Mouse (Mus musculus) embryonic facial prominence, embryonic 11.5 days (tissue): Measurements from ENCODE around the gene Ube2dnl2. TPM values are rescaled to one million over a fixed set of nuclear protein-coding genes. Genes with fewer than 3 reads are reported as not detected.

ENCODE experiments used
- ATAC-seq: fragments of 200-750 bp; cut with Nextera tagmentation; replicated peaks from 2 replicates; pipeline ENCODE4 v1.8.0; 2017; ENCODE audit warnings: low read depth; ENCODE audit not compliant: insufficient number of reproducible peaks, low FRiP score, low TSS enrichment
- DNase-seq: peaks from one replicate; pipeline ENCODE4 v3.0.0-alpha.2; 2015; ENCODE audit warnings: low spot score
- H3K27ac ChIP-seq: fragments of 300-500 bp; sonication (generic); replicated peaks from 2 replicates; pipeline ENCODE4 v1.5.1; 2014; ENCODE audit warnings: mild to moderate bottlenecking, low read depth, low read length, control low read depth
- H3K27me3 ChIP-seq: fragments of 300-500 bp; sonication (generic); 2 replicates; pipeline ENCODE4 v1.6.1; 2014; ENCODE audit warnings: mild to moderate bottlenecking, low read length, moderate library complexity, mixed read lengths; ENCODE audit not compliant: control insufficient read depth, insufficient read depth
- H3K36me3 ChIP-seq: fragments of 300-500 bp; sonication (generic); replicated peaks from 2 replicates; pipeline ENCODE4 v1.6.1; 2014; ENCODE audit warnings: low read depth, mild to moderate bottlenecking, low read length, moderate library complexity, mixed read lengths; ENCODE audit not compliant: control insufficient read depth, insufficient read depth
- H3K4me1 ChIP-seq: fragments of 300-500 bp; sonication (generic); 2 replicates; pipeline ENCODE4 v1.6.1; 2014; ENCODE audit warnings: low read length, mixed read lengths; ENCODE audit not compliant: control insufficient read depth, insufficient read depth
- H3K4me2 ChIP-seq: fragments of 300-500 bp; sonication (generic); 2 replicates; pipeline ENCODE4 v1.6.1; 2014; ENCODE audit warnings: low read depth, mild to moderate bottlenecking, control low read depth, low read length, moderate library complexity
- H3K4me3 ChIP-seq: fragments of 300-500 bp; sonication (generic); 2 replicates; pipeline ENCODE4 v1.5.1; 2014; ENCODE audit warnings: low read depth, low read length, control low read depth
- H3K9ac ChIP-seq: fragments of 300-500 bp; sonication (generic); replicated peaks from 2 replicates; pipeline ENCODE4 v1.6.1; 2014; ENCODE audit warnings: mild to moderate bottlenecking, control low read depth, low read length
- H3K9me3 ChIP-seq: fragments of 300-500 bp; sonication (generic); replicated peaks from 2 replicates; pipeline ENCODE4 v1.6.1; 2016; ENCODE audit warnings: mild to moderate bottlenecking, low read length, inconsistent platforms, mixed read lengths; ENCODE audit not compliant: control insufficient read depth
- WGBS: fragments of 180-500 bp; shearing (Covaris S2); extraction: QIAGEN DNeasy Blood & Tissue Kit; methylation state at CpG from one replicate; pipeline ENCODE4 v1.1.7; 2014; 5-methylcytosine and 5-hydroxymethylcytosine counted together
- polyA plus RNA-seq: library from polyadenylated mRNA; unstranded; fragments of >200 nt; fragmentation: Nextera tagmentation; extraction: Ambion mirVana; gene quantifications from 2 replicates; pipeline ENCODE4 v1.2.1, GENCODE M21; 2014

Ube2dnl2 gene
- not detected in 2 replicates for polyA plus RNA-seq

DNA sequence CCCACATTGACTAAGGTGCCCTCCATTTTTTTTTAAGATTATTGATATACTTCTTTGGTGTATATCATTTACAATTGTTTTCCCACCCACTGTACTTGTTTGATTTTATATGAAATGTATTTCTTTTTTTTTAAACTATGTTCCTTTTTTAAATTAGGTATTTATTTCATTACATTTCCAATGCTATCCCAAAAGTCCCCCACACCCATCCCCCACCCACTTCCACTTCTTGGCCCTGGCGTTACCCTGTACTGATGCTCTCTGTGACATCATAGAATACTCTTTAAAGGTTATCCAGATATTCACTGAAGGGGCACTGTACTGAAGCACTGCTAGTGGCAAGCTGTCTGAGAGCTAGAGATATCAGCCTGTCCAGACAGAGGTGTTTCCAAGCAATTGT, at the start of gene Ube2dnl2:
TSS of gene Ube2dnl2 (plus strand) at position 301 of the 400 bp plus-strand sequence.
- H3K4me1 ChIP-seq = no peaks in the 10 kb centered on the region
- H3K36me3 ChIP-seq = no peaks in the 10 kb centered on the region
- WGBS = 81% methylated on average over 1 of the region's 1 CpGs
- no peak within 1 kb of the TSS for H3K4me2 ChIP-seq
- no peak for ATAC-seq
- no peaks in the 10 kb centered on the region for H3K27me3 ChIP-seq
- DNase-seq = no peak
- no peak within 1 kb of the TSS for H3K9ac ChIP-seq
- no peak within 1 kb of the TSS for H3K4me3 ChIP-seq
- H3K9me3 ChIP-seq = no peaks in the 10 kb centered on the region
- H3K27ac ChIP-seq = no peak within 1 kb of the TSS

- no peaks in the 10 kb centered on the region for H3K9me3 ChIP-seq
- no peak overlapping the region for H3K9ac ChIP-seq
- no peak overlapping the region for H3K4me3 ChIP-seq
- H3K4me2 ChIP-seq = no peak overlapping the region
- no peaks in the 10 kb centered on the region for H3K27me3 ChIP-seq
- no peaks in the 10 kb centered on the region for H3K4me1 ChIP-seq
- no peak for ATAC-seq
- DNase-seq = no peak
- H3K27ac ChIP-seq = no peak overlapping the region
- no peaks in the 10 kb centered on the region for H3K36me3 ChIP-seq
These were observed 11.9 kb upstream of the Ube2dnl2 start for GRCm38 (mm10) chrX:114895489-114895888.

DNA sequence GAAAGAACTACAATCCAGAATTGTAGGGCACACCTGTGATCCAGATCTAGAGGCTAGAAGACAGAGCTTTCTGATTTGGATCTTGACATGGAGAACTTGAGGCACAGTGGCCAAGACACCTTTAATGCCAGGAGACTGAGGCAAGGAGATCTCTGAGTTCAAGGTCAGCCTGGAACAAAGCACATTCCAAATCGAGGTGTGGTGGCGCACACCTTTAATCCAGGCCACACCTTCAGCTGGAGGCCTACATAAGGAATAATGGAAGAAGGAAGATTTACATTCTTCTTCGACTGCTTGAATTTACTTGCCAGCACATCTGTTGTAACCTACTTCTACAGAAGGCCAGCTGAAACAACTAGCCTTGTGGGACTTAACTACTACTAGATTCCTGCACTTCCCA, 9.9 kb upstream of the Ube2dnl2 start:
- no peaks in the 10 kb centered on the region for H3K36me3 ChIP-seq
- 76% methylated on average over 3 of the region's 3 CpGs for WGBS
- H3K4me3 ChIP-seq = no peak overlapping the region
- no peak overlapping the region for H3K9ac ChIP-seq
- H3K27me3 ChIP-seq = no peaks in the 10 kb centered on the region
- DNase-seq (no peak), ATAC-seq (no peak)
- no peaks in the 10 kb centered on the region for H3K9me3 ChIP-seq
- no peaks in the 10 kb centered on the region for H3K4me1 ChIP-seq
- no peak overlapping the region for H3K27ac ChIP-seq
- H3K4me2 ChIP-seq = no peak overlapping the region

DNA sequence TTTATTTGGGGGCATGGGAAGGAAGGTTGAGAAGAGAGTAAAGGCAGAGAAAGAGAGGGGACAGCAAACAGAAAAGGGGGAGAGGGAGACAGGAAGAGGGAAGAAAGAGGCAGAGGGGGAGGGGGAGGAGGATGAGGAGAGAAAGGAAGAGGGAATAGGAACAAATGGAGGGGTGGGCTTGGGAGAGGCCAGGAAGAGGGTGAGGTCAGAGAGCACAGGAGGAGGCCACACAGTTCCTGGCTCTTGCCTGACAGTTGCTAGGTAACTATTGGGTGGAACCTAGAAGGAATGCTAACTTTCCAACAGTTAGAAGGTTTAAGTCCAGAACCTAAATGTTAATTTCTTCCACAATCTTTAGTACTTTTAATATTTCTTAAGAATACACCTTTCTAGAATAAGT, 4.0 kb upstream of the Ube2dnl2 start:
- no peak overlapping the region for H3K4me3 ChIP-seq

GRCm38 (mm10) chrX:114904712-114905111, 2.7 kb upstream of the Ube2dnl2 start, which contains the start of gene Ube2dnl1:
Gene Ube2dnl1, plus strand, starts transcription at chrX:114905012.
- Histone ChIP-seq H3K27me3 (no peaks in the 10 kb centered on the region), H3K4me3 (no peak within 1 kb of the TSS), H3K4me2 (no peak within 1 kb of the TSS), H3K36me3 (no peaks in the 10 kb centered on the region), H3K27ac (no peak within 1 kb of the TSS), H3K4me1 (no peaks in the 10 kb centered on the region), H3K9ac (no peak within 1 kb of the TSS), H3K9me3 (no peaks in the 10 kb centered on the region)
- no peak for DNase-seq
- ATAC-seq = no peak
- WGBS = 86% methylated on average over 5 of the region's 5 CpGs

More for the DNA sequence above, 4.0 kb upstream of the Ube2dnl2 start:
- DNase-seq = no peak
- Histone ChIP-seq H3K9ac (no peak overlapping the region), H3K4me2 (no peak overlapping the region), H3K27me3 (no peaks in the 10 kb centered on the region), H3K36me3 (no peaks in the 10 kb centered on the region), H3K9me3 (no peaks in the 10 kb centered on the region), H3K4me1 (no peaks in the 10 kb centered on the region), H3K27ac (no peak overlapping the region)
- ATAC-seq = no peak

DNA sequence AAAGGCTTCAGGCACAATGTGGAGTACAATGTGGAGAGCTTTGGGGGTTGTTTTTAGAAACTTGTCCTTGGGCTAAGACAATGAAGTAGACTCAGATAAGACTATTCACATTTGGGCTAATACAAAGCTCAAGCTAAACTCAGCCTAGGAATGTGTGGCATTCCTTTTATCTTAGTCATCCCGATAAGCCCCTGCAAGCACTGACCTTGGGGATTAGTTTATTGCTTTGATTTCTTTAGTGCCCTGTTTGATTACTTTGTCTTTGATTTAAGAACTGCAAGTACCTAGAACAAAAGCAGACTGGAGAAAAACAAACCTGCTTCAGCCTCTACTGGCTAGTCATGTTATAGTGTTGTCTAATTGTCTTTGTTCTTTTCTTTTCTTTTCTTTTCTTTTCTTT, 47.7 kb downstream of the Ube2dnl2 start:
- no peaks in the 10 kb centered on the region for H3K27me3 ChIP-seq
- H3K9ac ChIP-seq = no peak overlapping the region
- ATAC-seq (no peak), DNase-seq (no peak)
- no peak overlapping the region for H3K27ac ChIP-seq
- H3K4me1 ChIP-seq = no peaks in the 10 kb centered on the region
- H3K36me3 ChIP-seq = no peaks in the 10 kb centered on the region
- no peaks in the 10 kb centered on the region for H3K9me3 ChIP-seq
- H3K4me3 ChIP-seq = no peak overlapping the region
- WGBS = 36% methylated on average over 1 of the region's 1 CpGs
- H3K4me2 ChIP-seq = no peak overlapping the region

Other genes with a start within 250 kb of the Ube2dnl2 start
- not detected in 2 replicates for gene Ube2dnl1, start 2.6 kb upstream of the Ube2dnl2 start, polyA plus RNA-seq